Mouse (Mus musculus) hindbrain, embryonic 16.5 days (tissue): ENCODE results near the gene Tfap2a. TPM values are rescaled to one million over a fixed set of nuclear protein-coding genes. Genes with fewer than 3 reads are reported as not detected.
A peak's percentile ranks its signal among the peaks of the same experiment; 100 is the strongest.

Experiments
- ATAC-seq: fragments of 200-750 bp; cut with Nextera tagmentation; 2 replicates; pipeline ENCODE4 v1.8.0; 2017; ENCODE audit warnings: moderate TSS enrichment, moderate library complexity
- H3K27ac ChIP-seq: fragments of 300-500 bp; sonication (generic); 2 replicates; pipeline ENCODE4 v1.5.1; 2014; ENCODE audit warnings: low read depth, mild to moderate bottlenecking, control low read depth, low read length, moderate library complexity
- H3K27me3 ChIP-seq: fragments of 300-500 bp; sonication (generic); replicated peaks from 2 replicates; pipeline ENCODE4 v1.6.1; 2014; ENCODE audit warnings: low read length; ENCODE audit not compliant: control insufficient read depth, insufficient read depth
- H3K36me3 ChIP-seq: fragments of 300-500 bp; sonication (generic); 2 replicates; pipeline ENCODE4 v1.6.1; 2014; ENCODE audit warnings: mild to moderate bottlenecking, low read length, moderate library complexity, mixed read lengths; ENCODE audit not compliant: control insufficient read depth, insufficient read depth
- H3K4me1 ChIP-seq: fragments of 300-500 bp; sonication (generic); 2 replicates; pipeline ENCODE4 v1.6.1; 2014; ENCODE audit warnings: low read depth, low read length; ENCODE audit not compliant: control insufficient read depth, insufficient read depth
- H3K4me2 ChIP-seq: fragments of 300-500 bp; sonication (generic); 2 replicates; pipeline ENCODE4 v1.6.1; 2014; ENCODE audit warnings: mild to moderate bottlenecking, low read length, control low read depth, moderate library complexity
- H3K4me3 ChIP-seq: fragments of 300-500 bp; sonication (generic); 2 replicates; pipeline ENCODE4 v1.5.1; 2014; ENCODE audit warnings: mild to moderate bottlenecking, low read length, control low read depth, moderate library complexity
- H3K9ac ChIP-seq: fragments of 300-500 bp; sonication (generic); 2 replicates; pipeline ENCODE4 v1.6.1; 2014; ENCODE audit warnings: low read depth, mild to moderate bottlenecking, control low read depth, low read length, moderate library complexity
- H3K9me3 ChIP-seq: fragments of 300-500 bp; sonication (generic); 2 replicates; pipeline ENCODE4 v1.6.1; 2014; ENCODE audit warnings: mild to moderate bottlenecking, low read length, moderate library complexity; ENCODE audit not compliant: control insufficient read depth
- WGBS: fragments of 180-500 bp; shearing (Covaris S2); extraction: QIAGEN DNeasy Blood & Tissue Kit; methylation state at CpG from one replicate; pipeline ENCODE4 v1.1.7; 2014; 5-methylcytosine and 5-hydroxymethylcytosine counted together
- polyA plus RNA-seq: library from polyadenylated mRNA; unstranded; fragments of >200 nt; fragmentation: Nextera tagmentation; extraction: Ambion mirVana; gene quantifications from 2 replicates; pipeline ENCODE4 v1.2.1, GENCODE M21; 2015

Gene Tfap2a
- polyA plus RNA-seq, 1 experiment from 2014 or later: 8.4 TPM

DNA sequence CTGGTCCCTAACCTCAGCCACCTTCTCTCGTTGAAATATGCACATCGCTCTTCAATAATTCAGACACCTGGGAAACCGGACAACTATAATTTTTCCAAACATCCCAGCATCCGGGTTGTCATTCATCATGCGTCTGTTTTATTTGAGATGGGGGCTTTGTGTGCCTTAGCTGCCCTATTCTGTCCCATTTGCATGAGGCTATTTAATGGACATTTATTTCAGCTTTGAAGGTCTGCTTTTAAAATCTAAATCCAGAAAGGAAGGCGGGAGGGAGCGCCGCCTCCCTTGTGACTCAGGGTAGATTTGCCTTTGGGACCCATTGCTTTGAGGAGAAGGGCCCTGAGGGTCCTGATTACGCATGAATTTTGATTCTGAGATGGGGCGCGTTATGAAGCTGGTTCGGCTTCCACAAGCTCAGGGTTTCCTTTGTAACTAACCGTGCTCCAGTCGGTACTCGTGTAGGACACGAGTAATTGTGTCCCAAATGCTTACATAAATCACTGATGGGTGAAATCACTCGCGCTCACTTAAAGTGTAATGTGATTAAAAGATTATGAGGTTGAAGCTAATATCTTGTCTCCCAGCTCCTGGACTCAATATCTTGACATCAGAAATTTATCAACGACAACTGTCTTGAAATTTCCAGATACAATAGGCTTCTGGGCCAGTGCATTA, 34.9 kb downstream of the Tfap2a start:
- ATAC-seq: no peak
- Histone ChIP-seq H3K4me3 (no peak overlapping the region), H3K4me2 (peak overlapping the region; percentile 53), H3K9ac (no peak overlapping the region), H3K27me3 (peaks cover 53% of the 10 kb centered on the region), H3K27ac (no peak overlapping the region), H3K4me1 (peaks cover 9% of the 10 kb centered on the region), H3K36me3 (no peaks in the 10 kb centered on the region), H3K9me3 (no peaks in the 10 kb centered on the region)
- WGBS: 2% methylated on average over 19 of the region's 19 CpGs

DNA sequence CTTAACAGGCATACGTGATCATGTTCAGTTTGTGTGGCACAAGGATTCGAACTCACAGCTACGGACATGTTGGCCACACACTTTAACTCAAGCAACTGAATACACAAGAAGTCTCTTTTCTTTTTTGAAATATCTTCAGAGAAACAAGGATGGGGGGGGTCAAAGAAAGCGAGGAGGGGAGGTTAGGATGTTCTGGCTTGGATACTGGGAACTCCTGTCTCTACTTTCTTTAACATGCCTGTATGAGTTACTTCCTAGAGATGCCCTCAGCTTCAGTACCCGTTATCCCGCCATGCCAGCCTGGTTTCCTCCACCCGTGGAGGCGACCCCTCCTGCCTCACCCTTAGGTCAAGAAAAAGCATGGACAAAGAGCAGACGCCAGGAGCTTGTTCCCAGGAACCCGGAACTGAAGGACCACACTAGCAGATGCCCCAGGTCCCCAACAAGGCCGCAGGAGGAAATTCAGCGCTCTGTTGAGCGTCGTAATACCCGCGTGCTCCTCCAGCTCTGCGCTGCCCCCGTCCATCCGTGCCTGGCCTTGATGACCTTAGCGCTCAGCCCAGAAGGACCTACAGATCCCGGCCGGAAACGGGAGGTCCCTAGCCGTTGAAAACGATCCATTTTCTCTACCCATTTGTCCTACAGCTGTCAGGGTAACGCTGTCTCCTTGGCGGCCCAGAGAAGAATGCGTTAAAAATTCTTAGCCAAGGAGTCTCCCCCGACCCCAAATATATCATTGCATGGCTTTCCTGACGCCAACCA, 35.6 kb downstream of the Tfap2a start:
- H3K4me2 ChIP-seq: no peak overlapping the region
- H3K36me3 ChIP-seq: no peaks in the 10 kb centered on the region
- WGBS: 5% methylated on average over 30 of the region's 30 CpGs
- no peaks in the 10 kb centered on the region for H3K9me3 ChIP-seq
- H3K27ac ChIP-seq: no peak overlapping the region
- ATAC-seq: no peak
- H3K9ac ChIP-seq: no peak overlapping the region
- H3K4me1 ChIP-seq: peaks cover 9% of the 10 kb centered on the region
- no peak overlapping the region for H3K4me3 ChIP-seq
- H3K27me3 ChIP-seq: peaks cover 50% of the 10 kb centered on the region

DNA sequence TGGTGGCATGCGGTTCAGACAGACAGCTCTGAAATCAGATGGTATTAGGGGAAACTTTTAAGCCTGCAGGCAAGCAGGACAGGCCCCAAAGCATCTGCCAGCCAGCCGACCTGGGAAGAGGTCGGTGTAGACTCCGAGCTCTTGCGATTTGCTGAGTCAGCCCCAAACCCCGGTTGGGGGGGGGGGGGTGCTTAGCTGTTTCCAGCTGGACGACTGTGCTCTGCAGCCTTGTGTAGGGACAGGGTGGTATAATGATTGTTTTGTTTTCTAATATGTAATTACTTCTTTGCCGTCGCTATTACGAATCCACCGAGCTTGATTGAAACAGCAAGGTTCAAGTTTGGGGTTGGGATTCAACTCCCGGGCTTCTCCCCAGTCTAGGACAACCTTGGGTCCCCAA, 36.5 kb downstream of the Tfap2a start:
- ATAC-seq: no peak
- H3K4me2 ChIP-seq: no peak overlapping the region
- H3K4me3 ChIP-seq: no peak overlapping the region
- no peak overlapping the region for H3K27ac ChIP-seq
- H3K27me3 ChIP-seq: peaks cover 41% of the 10 kb centered on the region
- H3K36me3 ChIP-seq: no peaks in the 10 kb centered on the region
- WGBS: 7% methylated on average over 12 of the region's 12 CpGs
- no peak overlapping the region for H3K9ac ChIP-seq
- no peaks in the 10 kb centered on the region for H3K9me3 ChIP-seq
- H3K4me1 ChIP-seq: peaks cover 9% of the 10 kb centered on the region

DNA sequence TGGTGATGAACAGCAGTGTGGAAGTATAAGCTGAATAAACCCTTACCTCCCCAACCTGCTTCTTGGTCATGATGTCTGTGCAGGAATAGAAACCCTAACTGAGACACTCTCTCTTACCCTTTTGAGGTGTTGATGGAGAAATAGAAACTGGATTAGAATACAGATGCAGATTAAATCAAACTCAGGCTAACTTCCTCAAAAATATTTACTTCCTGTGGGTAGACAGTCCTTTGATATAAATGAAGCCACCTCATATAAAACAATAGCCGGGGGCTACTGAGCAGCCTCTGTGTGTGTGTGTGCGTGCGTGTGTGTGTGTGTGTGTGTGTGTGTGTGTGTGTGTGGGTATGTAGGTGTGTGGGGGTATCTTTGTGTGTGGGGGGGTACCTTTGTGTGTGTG, 52.4 kb downstream of the Tfap2a start:
- no peak for ATAC-seq
- Histone ChIP-seq H3K27ac (no peak overlapping the region), H3K4me3 (no peak overlapping the region), H3K27me3 (no peaks in the 10 kb centered on the region), H3K4me2 (no peak overlapping the region), H3K9me3 (no peaks in the 10 kb centered on the region), H3K36me3 (no peaks in the 10 kb centered on the region), H3K4me1 (no peaks in the 10 kb centered on the region), H3K9ac (no peak overlapping the region)
- 93% methylated on average over 3 of the region's 3 CpGs for WGBS

DNA sequence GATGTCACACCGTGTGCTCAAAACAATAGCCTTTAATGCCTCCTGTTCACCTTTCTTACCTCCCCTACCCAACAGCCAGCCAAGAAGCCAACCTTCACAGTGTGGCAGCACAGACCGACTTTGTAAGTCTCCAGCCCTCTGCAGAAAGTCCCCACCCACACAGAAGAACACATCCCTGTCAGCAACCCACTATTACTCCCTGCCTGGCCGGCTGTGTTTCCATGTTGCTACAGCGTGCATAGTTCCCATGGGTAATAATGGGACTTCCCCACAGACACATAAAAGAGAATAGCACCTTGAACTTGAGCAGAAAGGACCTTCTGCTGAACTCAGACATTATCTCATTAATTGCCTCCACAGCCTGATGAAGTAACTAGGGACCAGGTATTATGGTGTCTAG, 61.4 kb downstream of the Tfap2a start:
- H3K9me3 ChIP-seq: no peaks in the 10 kb centered on the region
- H3K4me2 ChIP-seq: no peak overlapping the region
- no peak overlapping the region for H3K4me3 ChIP-seq
- 34% methylated on average over 4 of the region's 4 CpGs for WGBS
- H3K36me3 ChIP-seq: no peaks in the 10 kb centered on the region
- no peaks in the 10 kb centered on the region for H3K27me3 ChIP-seq
- H3K4me1 ChIP-seq: no peaks in the 10 kb centered on the region
- H3K9ac ChIP-seq: no peak overlapping the region
- ATAC-seq: no peak
- no peak overlapping the region for H3K27ac ChIP-seq

Other genes with a start within 250 kb of the Tfap2a start
- 5.3 and 7.1 TPM in 2 replicates for gene Gcnt2, start 121.4 kb upstream of the Tfap2a start, polyA plus RNA-seq